Mouse (Mus musculus): ENCODE measurements around the gene Srp68.

DNA sequence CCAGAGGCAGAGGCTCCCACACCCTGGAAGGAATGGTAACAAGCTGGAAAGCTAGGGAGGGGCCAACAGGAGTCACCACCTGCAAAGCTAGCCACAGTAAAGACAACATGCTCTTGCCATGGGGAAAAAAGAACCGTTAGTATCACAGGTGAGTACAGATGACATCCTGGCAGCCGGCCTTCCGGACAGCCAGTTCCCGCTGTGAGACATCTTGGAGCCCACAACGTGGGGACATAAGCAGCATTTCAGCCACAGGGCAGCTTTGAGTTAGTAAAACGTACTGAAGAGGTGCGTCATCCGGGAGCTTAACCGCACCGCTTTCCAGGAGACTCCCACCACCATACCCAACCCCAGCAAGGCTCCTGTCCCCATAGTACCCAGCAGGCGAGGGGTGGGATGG is 24.2 kb upstream of the Srp68 start:
- TF ChIP-seq CTCF (IDR thresholded peaks at IDR 0.05; ENCODE audit: low read depth) (no peak), EP300 (optimal IDR thresholded peaks at IDR 0.05) (no peak)

Data from stomach, postnatal 0 days (tissue).